In genomic region chr3:52251184-52251583, GRCm38 (mm10) we compare ENCODE assay signal across 19 mouse cellular contexts. TPM values are rescaled to one million over a fixed set of nuclear protein-coding genes. Genes with fewer than 3 reads are reported as not detected.
DNase-seq lines count a peak whose midpoint lies in the region; TF ChIP-seq lines count a peak whose summit lies in the region.
"Had no signal": no experiment of that assay in that cellular context is flagged by ENCODE, and none has a peak within 500 bp of the region (broad histone marks: within the 10 kb centered on the region; RNA-seq: fewer than 3 reads in every experiment).

No protein-coding gene starts in this region.

- intact Hi-C loops in left cerebral cortex, adult 2 months (cut with DNase I) = no loop called here

- H3K4me1 ChIP-seq in MEL (ENCODE audit: control insufficient read depth in 1 of 2, insufficient read depth in 2 of 2, low read length in 2 of 2) = peaks cover 0 to 9% of the 10 kb centered on the region in 2 experiments; a peak in 2 of 4 replicates
- H3K4me1 ChIP-seq: embryonic facial prominence, embryonic 12.5 days; forebrain, embryonic 13.5 days; forebrain, embryonic 15.5 days had no signal

- H3K36me3 ChIP-seq in MEL (ENCODE audit: control insufficient read depth in 1 of 2, insufficient read depth in 2 of 2, low read length in 2 of 2) = peaks cover 0 to 7% of the 10 kb centered on the region in 2 experiments; a peak in 2 of 4 replicates
- H3K36me3 ChIP-seq: embryonic facial prominence, embryonic 10.5 days; embryonic facial prominence, embryonic 12.5 days; forebrain, embryonic 15.5 days; G1E had no signal

- no peak overlapping the region for H3K9ac ChIP-seq in MEL (ENCODE audit: control insufficient read depth, low read depth, low read length, poor library complexity, severe bottlenecking)
- H3K9ac ChIP-seq: embryonic facial prominence, embryonic 12.5 days; forebrain, embryonic 13.5 days; forebrain, embryonic 15.5 days; forebrain, postnatal 0 days had no signal

- no peaks in the 10 kb centered on the region for H3K79me2 ChIP-seq in MEL (ENCODE audit: control insufficient read depth, insufficient read depth, low read length, poor library complexity)

- TF ChIP-seq EP300 in MEL (IDR thresholded peaks at IDR 0.05; ENCODE audit: low read depth in 1 of 2, low read length in 2 of 2) = no peak

- TF ChIP-seq RAD21 in MEL (IDR thresholded peaks at IDR 0.05; ENCODE audit: low read depth, low read length) = peak; percentile 30

- H3K9me3 ChIP-seq in MEL (replicated peaks; ENCODE audit: insufficient read depth, low read length) = no peaks in the 10 kb centered on the region
- H3K9me3 ChIP-seq: embryonic facial prominence, embryonic 10.5 days; embryonic facial prominence, embryonic 12.5 days; forebrain, embryonic 13.5 days; forebrain, embryonic 15.5 days had no signal

- no peaks in the 10 kb centered on the region for H3K27me3 ChIP-seq in MEL (ENCODE audit: control insufficient read depth in 1 of 2, insufficient read depth in 2 of 2, low read length in 2 of 2)
- H3K27me3 ChIP-seq: embryonic facial prominence, embryonic 12.5 days; forebrain, embryonic 13.5 days; forebrain, embryonic 15.5 days had no signal

- no peak for TF ChIP-seq POLR2A in MEL (IDR thresholded peaks at IDR 0.05; ENCODE audit: control insufficient read depth in 1 of 2, insufficient read depth in 1 of 2, low read depth in 1 of 2, low read length in 2 of 2, poor library complexity in 1 of 2)

- no peak for DNase-seq in left cerebral cortex, adult 2 months (ENCODE audit: extremely low spot score in 1 of 2, low spot score in 2 of 2)
- DNase-seq in left cerebral cortex, adult 9 months (ENCODE audit: low spot score in 2 of 2) = no peak
- DNase-seq in MEL (ENCODE audit: low read depth, low spot score) = no peak
- no peak for DNase-seq in kidney, postnatal 36 days
- no peak for DNase-seq in frontal cortex, postnatal 36 days (ENCODE audit: low spot score in 2 of 2)
- DNase-seq: adrenal gland, adult 8-10 months; adrenal gland, postnatal 14 days; adrenal gland, postnatal 36 days; cerebellum, adult 11-12 months; cerebellum, adult 2 months; cerebellum, adult 9-10 months; cerebellum, postnatal 10 days; cerebellum, postnatal 25 days; forebrain, postnatal 0 days had no signal

- H3K27ac ChIP-seq in left cerebral cortex, adult 2 months = no peak overlapping the region
- no peak overlapping the region for H3K27ac ChIP-seq in MEL (ENCODE audit: control insufficient read depth, low read depth, low read length)
- H3K27ac ChIP-seq: embryonic facial prominence, embryonic 10.5 days; embryonic facial prominence, embryonic 12.5 days; forebrain, embryonic 13.5 days; forebrain, embryonic 15.5 days had no signal

- H3K4me3 ChIP-seq in left cerebral cortex, adult 2 months = no peak overlapping the region
- no peak overlapping the region for H3K4me3 ChIP-seq in MEL (ENCODE audit: control insufficient read depth in 1 of 2, insufficient read depth in 1 of 2, low read depth in 2 of 2, low read length in 2 of 2)
- H3K4me3 ChIP-seq: embryonic facial prominence, embryonic 10.5 days; embryonic facial prominence, embryonic 12.5 days; forebrain, embryonic 13.5 days; forebrain, embryonic 15.5 days had no signal

- TF ChIP-seq CTCF in left cerebral cortex, adult 2 months (IDR thresholded peaks at IDR 0.05) = peak; percentile 20
- peak in 1 of 3 experiments; percentile 10; a peak in 1 of 6 replicates for TF ChIP-seq CTCF in MEL (IDR thresholded peaks at IDR 0.05 in 2 of 3, conservative IDR thresholded peaks at IDR 0.05 in 1 of 3; ENCODE audit: control insufficient read depth in 1 of 3, insufficient read depth in 1 of 3, low read depth in 2 of 3, low read length in 3 of 3, poor library complexity in 1 of 3, severe bottlenecking in 1 of 3)

TF ChIP-seq in MEL, 35 proteins besides CTCF, POLR2A, EP300 and RAD21:
- TF ChIP-seq ZNF384 (IDR thresholded peaks at IDR 0.05; ENCODE audit: low read depth, low read length) (peak; percentile 50), MAFK (IDR thresholded peaks at IDR 0.05; ENCODE audit: borderline replicate concordance, low read depth, low read length) (no peak)
TF ChIP-seq in MEL: peak in this region for 1.

RNA-seq across cellular contexts. Expression of gene Foxo1, which starts 17.0 kb away (rescaled TPM):
- 10 to 100 TPM; 10.3 to 13.8 TPM for total RNA-seq in left cerebral cortex, adult 2 months (2021)
- total RNA-seq in MEL (2012; rRNA removed) = 0.31 and 0.42 TPM in 2 replicates
- 1 to 10 TPM in 1 of 2 experiments, not detected in 1; 2.5 TPM for polyA plus RNA-seq in MEL (2012; ENCODE audit: insufficient read depth in 1 of 2, insufficient read length in 2 of 2, low read depth in 1 of 2, low replicate concordance in 2 of 2, missing spikeins in 1 of 2)
- polyA plus RNA-seq: G1E had no signal
